Mouse (Mus musculus): ENCODE data around the gene Rora.

DNA sequence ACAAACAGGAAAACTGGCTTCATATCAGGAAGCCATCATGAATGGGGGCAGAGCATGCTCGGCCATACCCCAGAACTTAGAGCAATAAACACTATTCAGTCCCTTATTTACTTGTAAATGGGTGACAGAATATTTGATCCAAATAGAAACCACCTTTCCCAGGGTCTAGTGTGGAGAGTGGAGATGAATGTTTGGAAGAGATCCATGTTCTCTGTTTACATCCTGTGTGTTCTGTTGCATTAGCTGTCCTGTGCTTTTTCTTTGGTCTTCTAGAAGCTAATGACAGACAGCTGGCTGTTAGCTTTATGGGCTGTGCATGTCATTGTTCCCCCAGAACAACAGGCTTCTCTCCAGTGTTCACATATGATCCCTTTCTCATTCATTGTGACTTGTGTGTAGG lies 731.3 kb downstream of the Rora start:
- TF ChIP-seq POLR2A (IDR thresholded peaks at IDR 0.05; ENCODE audit: control insufficient read depth, extremely low read depth, insufficient read depth, low read length, poor library complexity) (no peak), CTCF (IDR thresholded peaks at IDR 0.05; ENCODE audit: borderline replicate concordance, control insufficient read depth, extremely low read depth, insufficient read depth, low read length, poor library complexity) (no peak)

Data from thymus, adult 2 months (tissue).